Comparison of ENCODE assay signal across 26 mouse cellular contexts in the genomic region with DNA sequence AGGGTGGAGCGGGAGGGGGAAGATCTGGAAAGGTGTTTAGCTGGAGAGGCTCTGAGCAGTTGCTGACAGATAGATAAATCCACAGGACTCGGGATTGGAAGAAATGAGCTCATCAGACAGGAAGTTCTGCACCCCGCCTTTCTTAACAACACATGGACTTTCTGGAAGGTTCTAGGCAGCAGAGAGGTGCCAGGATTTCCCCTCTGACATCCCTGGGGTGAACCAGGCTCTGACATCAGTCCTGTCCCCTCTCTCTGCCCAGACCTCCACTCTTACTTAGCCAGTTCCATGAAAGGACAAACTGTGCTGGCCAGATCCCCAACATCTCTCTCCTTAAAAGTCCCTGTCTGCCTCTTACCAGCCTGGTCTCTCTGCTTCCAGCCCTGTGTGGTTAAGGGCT. TPM values are rescaled to one million over a fixed set of nuclear protein-coding genes. Genes with fewer than 3 reads are reported as not detected.
DNase-seq lines count a peak whose midpoint lies in the region; ATAC-seq lines count a peak whose summit lies in the region.
"Had no signal": no experiment of that assay in that cellular context is flagged by ENCODE, and none has a peak within 500 bp of the region (broad histone marks: within the 10 kb centered on the region; RNA-seq: fewer than 3 reads in every experiment).

No protein-coding gene starts in this region.

- peak; percentile 95 for DNase-seq in heart, adult 11 months
- peak; percentile 32 to 49 for DNase-seq in heart, adult 9 months (ENCODE audit: low spot score in 2 of 2)
- peak; percentile 22 to 27 for DNase-seq in heart, postnatal 14 days
- DNase-seq in thymus, postnatal 25 days: no peak
- no peak for DNase-seq in adrenal gland, adult 8-10 months
- DNase-seq: adrenal gland, adult 2 months; cerebellum, adult 11-12 months; cerebellum, postnatal 14 days; kidney, adult 9 months; kidney, postnatal 14 days; lung, adult 2 months; lung, postnatal 36 days; right cerebral cortex, postnatal 25 days had no signal

- no peaks in the 10 kb centered on the region for H3K9me3 ChIP-seq in heart, embryonic 11.5 days (replicated peaks; ENCODE audit: control insufficient read depth, low read length)
- H3K9me3 ChIP-seq in stomach, embryonic 16.5 days (replicated peaks; ENCODE audit: control insufficient read depth, low read length): no peaks in the 10 kb centered on the region
- H3K9me3 ChIP-seq: embryonic facial prominence, embryonic 12.5 days; forebrain, embryonic 12.5 days; heart, embryonic 13.5 days; hindbrain, embryonic 10.5 days; intestine, embryonic 15.5 days; liver, embryonic 12.5 days; megakaryocyte, embryonic 14.5 days; midbrain, embryonic 13.5 days had no signal

- H3K9ac ChIP-seq in heart, embryonic 11.5 days (ENCODE audit: low read depth, low read length): no peak overlapping the region
- H3K9ac ChIP-seq in stomach, embryonic 16.5 days (ENCODE audit: low read length): peak overlapping the region; percentile 26; the same call in 1 of the 2 replicates
- H3K9ac ChIP-seq: embryonic facial prominence, embryonic 12.5 days; forebrain, embryonic 12.5 days; heart, embryonic 13.5 days; intestine, embryonic 15.5 days; liver, embryonic 12.5 days; midbrain, embryonic 13.5 days had no signal

- no peak overlapping the region for H3K4me2 ChIP-seq in heart, embryonic 11.5 days
- H3K4me2 ChIP-seq in stomach, embryonic 16.5 days (ENCODE audit: low read depth, low read length): no peak overlapping the region
- H3K4me2 ChIP-seq: embryonic facial prominence, embryonic 12.5 days; forebrain, embryonic 12.5 days; heart, embryonic 13.5 days; intestine, embryonic 15.5 days; liver, embryonic 12.5 days; midbrain, embryonic 13.5 days had no signal

- H3K4me3 ChIP-seq in heart, embryonic 11.5 days (ENCODE audit: low read depth, low read length): no peak overlapping the region
- no peak overlapping the region for H3K4me3 ChIP-seq in stomach, embryonic 16.5 days (replicated peaks; ENCODE audit: low read length)
- H3K4me3 ChIP-seq: embryonic facial prominence, embryonic 12.5 days; erythroblast, embryonic 14.5 days; forebrain, embryonic 12.5 days; heart, embryonic 13.5 days; hindbrain, embryonic 10.5 days; intestine, embryonic 15.5 days; liver, embryonic 12.5 days; megakaryocyte, embryonic 14.5 days; midbrain, embryonic 13.5 days had no signal

- 27% methylated on average over 3 of the region's 3 CpGs for WGBS in heart, embryonic 11.5 days (ENCODE audit: insufficient replicate concordance)
- WGBS in stomach, embryonic 16.5 days: 52% methylated on average over 3 of the region's 3 CpGs

- H3K4me1 ChIP-seq in heart, embryonic 11.5 days (ENCODE audit: control insufficient read depth, insufficient read depth, low read length): no peaks in the 10 kb centered on the region; the same call in 1 of the 2 replicates
- peaks cover 7% of the 10 kb centered on the region; the same call in 1 of the 2 replicates for H3K4me1 ChIP-seq in stomach, embryonic 16.5 days (ENCODE audit: control insufficient read depth, insufficient read depth, low read length)
- H3K4me1 ChIP-seq: intestine, embryonic 15.5 days; liver, embryonic 12.5 days; megakaryocyte, embryonic 14.5 days had no signal

- no peak for ATAC-seq in heart, embryonic 11.5 days (replicated peaks; ENCODE audit: insufficient number of reproducible peaks, low FRiP score, low TSS enrichment)
- no peak for ATAC-seq in stomach, embryonic 16.5 days (ENCODE audit: insufficient read depth, low FRiP score)
- ATAC-seq: hindbrain, embryonic 16.5 days; liver, embryonic 12.5 days; midbrain, embryonic 13.5 days had no signal

- no peak overlapping the region for H3K27ac ChIP-seq in heart, embryonic 11.5 days (ENCODE audit: low read depth, low read length)
- H3K27ac ChIP-seq in stomach, embryonic 16.5 days (ENCODE audit: low read length): peak overlapping the region; percentile 82
- H3K27ac ChIP-seq: embryonic facial prominence, embryonic 12.5 days; forebrain, embryonic 12.5 days; heart, embryonic 13.5 days; intestine, embryonic 15.5 days; liver, embryonic 12.5 days; midbrain, embryonic 13.5 days had no signal

- H3K36me3 ChIP-seq in heart, embryonic 11.5 days (ENCODE audit: control insufficient read depth, insufficient read depth, low read length): no peaks in the 10 kb centered on the region
- no peaks in the 10 kb centered on the region for H3K36me3 ChIP-seq in stomach, embryonic 16.5 days (ENCODE audit: control insufficient read depth, insufficient read depth, low read length)
- H3K36me3 ChIP-seq: embryonic facial prominence, embryonic 12.5 days; forebrain, embryonic 12.5 days; heart, embryonic 13.5 days; hindbrain, embryonic 10.5 days; intestine, embryonic 15.5 days; liver, embryonic 12.5 days; midbrain, embryonic 13.5 days had no signal

- peaks cover 8% of the 10 kb centered on the region; the same call in 1 of the 2 replicates for H3K27me3 ChIP-seq in heart, embryonic 11.5 days (ENCODE audit: control insufficient read depth, insufficient read depth, low read length)
- H3K27me3 ChIP-seq in stomach, embryonic 16.5 days (ENCODE audit: control insufficient read depth, insufficient read depth, low read length): no peaks in the 10 kb centered on the region
- H3K27me3 ChIP-seq: embryonic facial prominence, embryonic 12.5 days; forebrain, embryonic 12.5 days; intestine, embryonic 15.5 days; midbrain, embryonic 13.5 days had no signal

- intact Hi-C loops in heart, postnatal 14 days (cut with DNase I): no loop called here

RNA-seq across cellular contexts. Expression of a gene that starts 14.8 kb away (rescaled TPM):
- polyA plus RNA-seq in heart, embryonic 11.5 days (2014; fragmentation: Nextera tagmentation; extraction: Ambion mirVana): 0.13 and 0.31 TPM in 2 replicates
- under 1 TPM; 0.17 to 0.34 TPM for total RNA-seq in heart, postnatal 14 days (2021)
- 54.1 and 69.6 TPM in 2 replicates for polyA plus RNA-seq in stomach, embryonic 16.5 days (2015; fragmentation: Nextera tagmentation; extraction: Ambion mirVana)
- under 1 TPM; 0.16 to 0.37 (median 0.22) TPM for total RNA-seq in adrenal gland, adult 8-10 months (2022)
- total RNA-seq: MEL had no signal
- polyA plus RNA-seq: erythroblast, embryonic 14.5 days; hindbrain, embryonic 16.5 days; liver, embryonic 12.5 days had no signal

Comparison
In these comparisons a context has a peak if more than half of its experiments do, and no peak if none do; other contexts are left out.
1. DNase-seq: peak in heart, adult 11 months (single experiment), heart, adult 9 months (2 of 2) and heart, postnatal 14 days (2 of 2); none in thymus, postnatal 25 days (single experiment) and adrenal gland, adult 8-10 months (single experiment).